Mouse (Mus musculus) layer of hippocampus, postnatal 36 days (tissue): Measurements from ENCODE around the gene Gdpd5. TPM values are rescaled to one million over a fixed set of nuclear protein-coding genes. Genes with fewer than 3 reads are reported as not detected.

Experiments
- DNase-seq, 2 experiments: peaks; one replicate each; pipeline ENCODE4 v3.0.0; 2022
- total RNA-seq, 2 experiments: library from RNA; stranded (reverse); gene quantifications; 2 replicates each; pipeline ENCODE4 v1.2.3; 2021

Gene Gdpd5
- total RNA-seq, 2 experiments from 2014 or later, result 19.1 to 19.9 TPM

- DNase-seq, result no peak
These were observed 62.8 kb downstream of the Gdpd5 start for GRCm38 (mm10) chr7:99444012-99444411.

DNA sequence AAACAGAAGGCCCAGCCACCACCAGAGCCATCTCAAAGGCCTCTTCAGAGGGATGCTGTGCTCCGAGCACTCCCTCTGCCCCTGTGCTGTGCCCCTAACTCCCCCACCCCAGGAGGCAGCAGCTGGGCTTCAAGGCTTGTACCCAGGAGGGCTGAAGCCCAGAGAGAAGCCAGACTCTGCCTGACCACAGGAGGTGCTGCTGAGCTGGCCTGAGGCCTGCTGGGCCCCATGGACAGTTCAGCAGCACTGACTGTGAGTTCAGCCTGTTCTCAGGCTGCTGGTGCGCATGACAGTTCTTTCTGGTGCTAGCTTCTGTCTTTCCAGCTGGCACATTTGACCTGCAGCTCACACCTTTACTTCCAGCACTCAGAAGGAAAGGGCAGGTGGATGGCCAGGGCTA lies 64.6 kb downstream of the Gdpd5 start:
- DNase-seq, result no peak

DNA sequence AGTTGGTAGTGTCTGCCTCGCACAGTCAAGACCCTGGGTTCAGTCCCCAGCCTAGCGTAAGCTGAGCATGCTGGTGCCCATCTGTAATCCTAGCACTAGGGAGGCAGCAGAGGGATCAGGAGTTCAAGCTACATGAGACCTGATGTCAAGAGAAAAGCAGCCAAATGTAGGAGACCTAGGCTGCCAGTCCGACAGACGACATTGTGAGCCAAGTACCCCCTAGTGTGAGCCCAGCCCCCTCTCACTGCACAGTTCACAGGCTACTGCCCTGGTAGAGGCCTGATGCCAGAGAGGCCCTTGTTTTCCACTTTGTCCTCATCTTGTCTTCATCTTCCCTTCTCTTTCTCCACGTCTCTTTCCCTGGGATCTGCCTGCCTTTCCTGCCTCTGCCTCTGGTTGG lies 66.1 kb downstream of the Gdpd5 start:
- DNase-seq, result no peak

DNA sequence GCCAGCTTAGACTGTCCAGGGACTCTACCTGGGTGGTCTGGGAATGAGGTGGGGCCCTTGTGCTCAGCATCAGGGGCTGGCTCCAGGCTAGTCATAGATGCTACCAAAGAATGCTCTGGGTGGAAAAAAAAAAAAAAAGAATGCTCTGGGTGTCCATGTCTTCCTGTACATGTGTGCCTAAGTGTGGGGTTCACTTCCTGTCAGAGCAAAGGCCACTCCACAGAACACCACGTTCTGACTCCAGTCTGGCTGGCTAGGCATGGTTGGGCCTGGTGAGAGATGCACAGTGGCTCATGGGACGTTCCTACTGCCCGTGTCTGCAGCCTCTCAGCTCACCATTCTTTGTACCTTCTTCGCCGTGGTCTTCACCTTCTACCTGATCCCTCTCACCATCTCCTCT lies 67.4 kb downstream of the Gdpd5 start:
- no peak for DNase-seq

GRCm38 (mm10) chr7:99449063-99449462 lies 67.8 kb downstream of the Gdpd5 start:
- DNase-seq, result no peak

DNA sequence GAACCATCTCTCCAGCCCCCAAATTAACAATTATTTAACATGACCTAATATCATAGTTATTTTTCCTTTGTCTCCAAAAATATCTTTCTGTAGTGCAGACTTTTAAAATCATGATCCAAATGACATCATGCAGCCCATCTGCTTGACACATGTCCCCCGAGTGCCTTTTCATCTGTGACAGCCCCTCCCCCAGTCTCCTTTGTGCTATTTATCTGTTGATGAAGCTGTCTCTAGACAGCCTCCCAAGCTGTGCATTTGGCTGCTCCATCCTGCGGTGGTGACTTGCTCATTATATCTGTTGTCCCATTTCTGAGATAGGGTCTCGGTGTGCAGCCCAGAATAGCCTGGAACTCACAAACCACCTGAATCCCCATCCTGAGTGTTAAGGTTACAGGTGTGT lies 68.5 kb downstream of the Gdpd5 start:
- peak; percentile 65 to 73 for DNase-seq

DNA sequence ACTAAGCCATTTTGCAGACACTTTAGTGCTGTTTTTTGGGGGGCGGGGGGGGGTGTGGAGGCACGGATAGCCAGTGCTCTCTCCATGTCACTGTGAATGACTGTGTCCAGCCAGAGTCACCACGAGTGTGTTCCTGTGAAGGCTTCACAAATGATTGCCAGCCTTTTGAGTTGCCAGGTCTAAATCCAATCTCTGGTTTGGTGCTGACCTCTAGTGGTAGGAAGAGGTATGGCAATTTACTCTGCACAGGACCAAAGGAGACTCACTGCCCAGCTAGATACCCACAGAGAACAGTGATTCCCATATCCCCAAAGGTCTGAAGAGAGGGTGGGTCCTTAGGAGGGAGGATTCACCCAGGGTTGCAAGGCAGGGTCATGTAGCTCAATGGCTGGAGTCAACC lies 69.5 kb downstream of the Gdpd5 start:
- peak; percentile 56 to 70 for DNase-seq

GRCm38 (mm10) chr7:99452859-99453258 lies 71.6 kb downstream of the Gdpd5 start:
- no peak for DNase-seq

DNA sequence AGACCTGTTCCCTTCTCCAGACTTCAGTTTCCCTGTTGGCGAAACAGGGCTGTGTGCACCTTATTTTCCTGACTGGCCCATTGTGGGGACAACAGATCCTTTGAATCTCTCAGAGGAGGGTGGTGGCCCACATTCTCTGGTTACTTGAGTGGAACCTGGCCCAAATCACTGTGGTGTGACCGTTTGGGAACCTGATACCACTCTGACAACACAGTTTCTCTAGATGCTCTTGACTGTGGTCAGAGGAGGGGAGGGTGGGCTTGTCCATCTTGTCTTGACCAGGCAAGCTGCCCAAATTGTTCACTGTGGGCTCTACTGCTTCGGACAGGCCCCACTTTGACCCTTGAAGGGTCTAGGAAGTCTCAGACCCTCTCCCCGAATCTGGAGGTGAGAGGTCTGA lies 72.8 kb downstream of the Gdpd5 start:
- DNase-seq, result no peak

- DNase-seq, result peak in 1 of 2 experiments; percentile 40
These were observed 77.6 kb downstream of the Gdpd5 start for GRCm38 (mm10) chr7:99458849-99459248.

- DNase-seq, result no peak
These were observed 78.9 kb downstream of the Gdpd5 start for GRCm38 (mm10) chr7:99459888-99460652.

DNA sequence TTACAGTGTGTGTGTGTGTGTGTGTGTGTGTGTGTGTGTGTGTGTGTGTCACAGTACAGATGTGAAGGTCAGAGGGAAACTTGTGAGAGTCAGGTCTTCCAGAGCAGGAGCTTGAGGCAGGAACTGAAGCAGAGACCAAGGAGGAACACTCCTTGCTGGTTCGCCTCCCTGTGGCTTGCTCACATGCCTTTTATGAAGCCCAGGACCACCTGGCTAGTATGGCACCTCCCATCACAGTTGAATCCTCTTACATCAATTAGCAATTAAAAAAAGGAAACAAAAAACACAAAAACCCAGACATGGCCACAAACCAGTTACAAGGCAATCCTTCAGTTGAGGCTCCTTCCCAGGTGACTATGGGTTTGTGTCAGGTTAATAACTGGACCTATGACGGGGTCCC lies 81.9 kb downstream of the Gdpd5 start:
- no peak for DNase-seq

- DNase-seq, result no peak
These were observed 84.6 kb downstream of the Gdpd5 start, which contains the start of gene Klhl35 for GRCm38 (mm10) chr7:99465811-99466210. Gene Klhl35, plus strand, starts transcription at chr7:99466004.

GRCm38 (mm10) chr7:99467916-99468282 lies 86.7 kb downstream of the Gdpd5 start:
- peak in 1 of 2 experiments; percentile 39 for DNase-seq

DNA sequence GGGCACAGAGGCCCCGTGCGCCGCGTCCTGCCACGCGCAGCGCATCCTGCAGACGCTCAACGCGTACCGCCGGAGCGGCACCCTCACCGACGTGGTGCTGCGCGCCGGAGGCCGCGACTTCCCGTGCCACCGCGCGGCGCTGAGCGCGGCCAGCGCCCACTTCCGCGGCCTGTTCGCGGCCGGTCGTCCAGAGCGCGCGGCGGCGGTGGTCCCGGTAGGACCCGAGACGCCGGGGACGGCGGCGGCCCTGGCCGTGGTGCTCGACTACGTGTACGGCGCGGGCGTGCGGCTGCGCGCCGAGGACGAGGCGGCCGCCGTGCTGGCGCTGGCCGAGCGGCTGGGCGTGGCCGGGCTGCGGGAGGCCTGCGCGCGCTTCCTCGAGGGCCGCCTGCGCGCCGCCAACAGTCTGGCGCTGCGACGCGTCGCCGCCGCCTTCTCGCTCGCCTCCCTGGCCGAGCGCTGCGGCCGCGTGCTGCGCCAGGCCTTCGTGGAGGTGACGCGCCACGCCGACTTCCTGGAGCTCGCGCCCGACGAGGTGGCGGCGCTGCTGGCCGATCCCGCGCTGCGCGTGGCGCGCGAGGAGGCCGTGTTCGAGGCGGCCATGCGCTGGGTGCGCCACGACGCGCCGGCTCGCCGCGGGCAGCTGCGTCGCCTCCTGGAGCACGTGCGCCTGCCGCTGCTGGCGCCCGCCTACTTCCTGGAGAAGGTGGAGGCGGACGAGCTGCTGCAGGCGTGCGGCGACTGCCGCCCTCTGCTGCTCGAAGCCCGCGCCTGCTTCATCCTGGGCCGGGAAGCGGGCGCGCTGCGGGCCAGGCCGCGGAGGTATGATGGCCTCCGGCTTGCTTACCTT lies 87.3 kb downstream of the Gdpd5 start:
- peak; percentile 64 to 76 for DNase-seq

- DNase-seq, result peak in 1 of 2 experiments; percentile 7
These were observed 88.6 kb downstream of the Gdpd5 start for GRCm38 (mm10) chr7:99469680-99470405.

DNA sequence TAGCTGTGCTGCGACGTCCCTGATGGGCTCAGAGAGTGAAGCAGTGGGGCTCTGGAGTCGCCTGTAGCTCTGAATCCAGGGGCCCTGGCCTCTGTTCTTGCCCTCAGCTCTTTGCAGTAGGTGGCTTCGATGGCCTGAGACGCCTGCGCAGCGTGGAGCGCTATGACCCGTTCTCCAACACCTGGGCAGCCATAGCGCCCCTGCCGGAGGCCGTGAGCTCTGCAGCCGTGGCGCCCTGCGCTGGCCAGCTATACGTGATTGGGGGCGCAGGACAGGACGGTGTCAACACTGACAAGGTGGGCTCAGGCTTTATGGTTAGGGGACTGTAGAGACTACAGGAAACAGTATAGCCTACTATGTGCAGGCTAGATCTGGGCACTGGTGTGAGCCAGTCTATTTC lies 90.4 kb downstream of the Gdpd5 start:
- DNase-seq, result peak in 1 of 2 experiments; percentile 4

DNA sequence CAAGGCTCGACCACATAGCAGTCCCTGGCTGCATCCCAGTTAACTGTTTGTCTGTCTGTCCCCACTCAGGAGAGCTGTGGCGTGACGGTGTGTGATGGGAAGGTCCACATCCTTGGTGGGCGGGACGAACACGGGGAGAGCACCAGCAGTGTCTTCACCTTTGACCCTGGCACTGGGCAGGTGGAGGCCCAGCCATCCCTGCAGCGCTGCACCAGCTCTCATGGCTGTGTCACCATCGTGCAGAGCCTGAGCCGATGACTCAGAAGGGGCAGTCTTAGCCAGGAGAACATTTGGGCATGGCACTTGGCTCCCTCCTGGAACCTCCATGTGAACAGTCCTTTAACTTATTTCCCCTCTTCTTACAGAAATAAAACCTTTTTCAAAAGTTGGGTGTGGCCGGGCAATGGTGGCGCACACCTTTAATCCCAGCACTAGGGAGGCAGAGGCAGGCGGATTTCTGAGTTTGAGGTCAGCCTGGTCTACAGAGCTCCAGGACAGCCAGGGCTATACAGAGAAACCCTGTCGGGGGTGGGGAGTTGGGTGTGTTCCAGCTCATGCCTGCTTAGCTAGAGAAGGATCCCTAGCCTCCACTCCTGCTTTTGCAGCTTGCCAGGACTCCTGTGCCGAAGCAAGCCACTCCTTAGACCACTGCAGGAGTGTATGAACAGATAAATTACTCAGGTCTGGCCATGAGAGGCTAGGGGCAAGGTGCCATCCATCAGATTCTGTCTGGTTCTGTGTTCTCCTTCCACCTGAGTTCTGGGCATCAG lies 92.6 kb downstream of the Gdpd5 start:
- DNase-seq, result no peak

DNA sequence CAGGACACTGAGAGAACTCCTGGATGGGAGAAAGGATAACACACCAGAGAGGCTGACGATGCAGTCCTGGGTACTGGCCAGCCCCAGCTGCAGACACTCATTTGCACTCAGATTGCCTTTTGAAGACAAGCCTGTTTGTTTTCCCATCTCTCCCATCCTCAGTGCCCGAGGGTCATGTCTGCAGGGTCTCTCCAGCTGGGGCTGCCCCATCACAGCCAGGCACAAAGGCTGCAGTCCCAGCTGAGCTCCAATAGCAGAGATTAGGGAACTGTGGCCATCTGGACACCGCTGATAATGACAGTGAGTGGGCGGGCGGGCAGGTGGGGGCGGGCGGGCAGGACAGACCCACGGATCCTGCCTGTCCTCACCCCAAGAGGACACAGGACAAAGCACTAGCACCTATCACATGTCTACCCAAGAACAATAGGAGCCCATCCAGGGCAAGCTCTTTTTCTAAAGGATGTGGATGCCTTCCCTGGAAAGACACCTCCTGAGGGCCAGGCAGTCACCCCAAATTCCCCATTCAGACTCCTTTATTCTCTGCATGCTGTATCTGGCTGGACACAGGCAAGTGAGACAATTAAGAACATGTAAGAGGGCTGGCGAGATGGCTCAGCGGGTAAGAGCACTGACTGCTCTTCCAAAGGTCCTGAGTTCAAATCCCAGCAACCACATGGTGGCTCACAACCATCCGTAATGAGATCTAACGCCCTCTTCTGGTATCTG lies 93.8 kb downstream of the Gdpd5 start:
- peak in 1 of 2 experiments; percentile 54 for DNase-seq

GRCm38 (mm10) chr7:99475562-99475911 lies 94.3 kb downstream of the Gdpd5 start:
- no peak for DNase-seq

- no peak for DNase-seq
These were observed 95.4 kb downstream of the Gdpd5 start for GRCm38 (mm10) chr7:99476558-99477114.
